Mouse (Mus musculus): ENCODE data around the gene Ugt1a2.

GRCm38 (mm10) chr1:88217144-88217543 lies 16.7 kb downstream of the Ugt1a2 start:
- TF ChIP-seq CTCF (IDR thresholded peaks at IDR 0.05; ENCODE audit: borderline replicate concordance, insufficient read depth, low read length) = no peak
- no peak for TF ChIP-seq POLR2A (IDR thresholded peaks at IDR 0.05; ENCODE audit: low read depth, low read length)
